Mouse (Mus musculus) embryonic facial prominence, embryonic 15.5 days (tissue): ENCODE measurements around the gene Olfr1360. TPM values are rescaled to one million over a fixed set of nuclear protein-coding genes. Genes with fewer than 3 reads are reported as not detected.
"Not testable (repeated sequence)": the region's sequence is repeated elsewhere in the genome, so short reads cannot be mapped to it uniquely, and the experiment has no call there.

Experiments
- ATAC-seq: fragments of 200-750 bp; cut with Nextera tagmentation; 2 replicates; pipeline ENCODE4 v1.8.0; 2017; ENCODE audit warnings: low read depth, moderate TSS enrichment; ENCODE audit not compliant: insufficient number of reproducible peaks, low FRiP score, low TSS enrichment
- H3K27ac ChIP-seq: fragments of 300-500 bp; sonication (generic); replicated peaks from 2 replicates; pipeline ENCODE4 v1.5.1; 2015; ENCODE audit warnings: mild to moderate bottlenecking, inconsistent platforms
- H3K27me3 ChIP-seq: fragments of 300-500 bp; sonication (generic); 2 replicates; pipeline ENCODE4 v1.6.1; 2015; ENCODE audit warnings: inconsistent platforms
- H3K36me3 ChIP-seq: fragments of 300-500 bp; sonication (generic); 2 replicates; pipeline ENCODE4 v1.6.1; 2015; ENCODE audit warnings: mild to moderate bottlenecking, inconsistent platforms
- H3K4me1 ChIP-seq: fragments of 300-500 bp; sonication (generic); 2 replicates; pipeline ENCODE4 v1.6.1; 2015; ENCODE audit warnings: inconsistent platforms
- H3K4me2 ChIP-seq: fragments of 300-500 bp; sonication (generic); replicated peaks from 2 replicates; pipeline ENCODE4 v1.6.1; 2015; ENCODE audit warnings: mild to moderate bottlenecking, inconsistent platforms
- H3K4me3 ChIP-seq: fragments of 300-500 bp; sonication (generic); replicated peaks from 2 replicates; pipeline ENCODE4 v1.5.1; 2015; ENCODE audit warnings: mild to moderate bottlenecking, inconsistent platforms
- H3K9ac ChIP-seq: fragments of 300-500 bp; sonication (generic); 2 replicates; pipeline ENCODE4 v1.6.1; 2015; ENCODE audit warnings: inconsistent platforms
- H3K9me3 ChIP-seq: fragments of 300-500 bp; sonication (generic); replicated peaks from 2 replicates; pipeline ENCODE4 v1.6.1; 2016; ENCODE audit warnings: inconsistent platforms
- WGBS: fragments of 180-500 bp; shearing (Covaris S2); methylation state at CpG from one replicate; pipeline ENCODE4 v1.1.7; 2015; 5-methylcytosine and 5-hydroxymethylcytosine counted together
- polyA plus RNA-seq: library from polyadenylated mRNA; unstranded; fragments of >200 nt; fragmentation: Nextera tagmentation; extraction: Ambion mirVana; gene quantifications from 2 replicates; pipeline ENCODE4 v1.2.1, GENCODE M21; 2015

Olfr1360 gene
- polyA plus RNA-seq = not detected in 2 replicates

GRCm38 (mm10) chr13:21677305-21677704 is at the start of gene Olfr1360:
TSS of gene Olfr1360 (minus strand) at chr13:21677405.
- Histone ChIP-seq H3K4me2 (no peak within 1 kb of the TSS), H3K36me3 (no peaks in the 10 kb centered on the region), H3K27me3 (no peaks in the 10 kb centered on the region), H3K9me3 (no peaks in the 10 kb centered on the region), H3K9ac (no peak within 1 kb of the TSS), H3K4me1 (no peaks in the 10 kb centered on the region), H3K4me3 (no peak within 1 kb of the TSS), H3K27ac (no peak within 1 kb of the TSS)
- 81% methylated on average over 2 of the region's 2 CpGs for WGBS
- no peak for ATAC-seq

GRCm38 (mm10) chr13:21722993-21723836 is 46.0 kb upstream of the Olfr1360 start:
- Histone ChIP-seq H3K27ac (peak overlapping the region; percentile 88; the same call in 1 of the 2 replicates), H3K4me2 (peak overlapping the region; percentile 64), H3K27me3 (no peaks in the 10 kb centered on the region), H3K4me1 (peaks cover 17% of the 10 kb centered on the region), H3K4me3 (no peak overlapping the region), H3K36me3 (no peaks in the 10 kb centered on the region), H3K9ac (no peak overlapping the region), H3K9me3 (no peaks in the 10 kb centered on the region)
- WGBS = 33% methylated on average over 5 of the region's 5 CpGs
- no peak for ATAC-seq

GRCm38 (mm10) chr13:21722373-21722925 is 45.2 kb upstream of the Olfr1360 start:
- peak overlapping the region; percentile 88 for H3K27ac ChIP-seq
- peak overlapping the region; percentile 64 for H3K4me2 ChIP-seq
- no peaks in the 10 kb centered on the region for H3K9me3 ChIP-seq
- no peaks in the 10 kb centered on the region for H3K27me3 ChIP-seq
- peak overlapping the region; percentile 37; the same call in 1 of the 2 replicates for H3K9ac ChIP-seq
- H3K4me1 ChIP-seq = peaks cover 21% of the 10 kb centered on the region
- 0 out of 2 replicates have a peak, but pooled peaks have one; percentile 1 for ATAC-seq
- no peaks in the 10 kb centered on the region for H3K36me3 ChIP-seq
- peak overlapping the region; percentile 43 for H3K4me3 ChIP-seq
- WGBS = 2% methylated on average over 11 of the region's 11 CpGs

GRCm38 (mm10) chr13:21721757-21722372 is 44.7 kb upstream of the Olfr1360 start, which contains the start of gene Hist1h2bm:
TSS of gene Hist1h2bm (plus strand) at chr13:21722044.
- WGBS = under 1% methylated on average over 37 of the region's 37 CpGs
- not testable (repeated sequence) for H3K9me3 ChIP-seq, H3K27me3 ChIP-seq, H3K36me3 ChIP-seq
- Histone ChIP-seq H3K4me2 (peak within 1 kb of the TSS; percentile 64), H3K9ac (peak within 1 kb of the TSS; percentile 37), H3K27ac (peak within 1 kb of the TSS; percentile 88), H3K4me1 (peaks cover 24% of the 10 kb centered on the region), H3K4me3 (peak within 1 kb of the TSS; percentile 43)
- ATAC-seq = peak; percentile 96

- H3K36me3 ChIP-seq, ATAC-seq, H3K27me3 ChIP-seq, H3K9me3 ChIP-seq: not testable (repeated sequence)
- Histone ChIP-seq H3K4me1 (peaks cover 27% of the 10 kb centered on the region), H3K4me2 (peak overlapping the region; percentile 64), H3K27ac (peak overlapping the region; percentile 88), H3K9ac (peak overlapping the region; percentile 23; the same call in 1 of the 2 replicates), H3K4me3 (peak overlapping the region; percentile 43)
- 2% methylated on average over 21 of the region's 44 CpGs for WGBS
Measured at GRCm38 (mm10) chr13:21721107-21721756, 44.0 kb upstream of the Olfr1360 start.

GRCm38 (mm10) chr13:21718381-21719080 is 41.3 kb upstream of the Olfr1360 start:
- H3K4me1 ChIP-seq = peaks cover 36% of the 10 kb centered on the region
- H3K36me3 ChIP-seq = no peaks in the 10 kb centered on the region
- WGBS = 43% methylated on average over 4 of the region's 4 CpGs
- peak overlapping the region; percentile 31 for H3K9ac ChIP-seq
- H3K4me3 ChIP-seq = peak overlapping the region; percentile 44
- no peak for ATAC-seq
- H3K27ac ChIP-seq = peak overlapping the region; percentile 81
- H3K4me2 ChIP-seq = peak overlapping the region; percentile 55
- no peaks in the 10 kb centered on the region for H3K27me3 ChIP-seq
- H3K9me3 ChIP-seq = no peaks in the 10 kb centered on the region

- Histone ChIP-seq H3K4me1 (peaks cover 35% of the 10 kb centered on the region), H3K4me2 (peak within 1 kb of the TSS; percentile 69), H3K4me3 (peak within 1 kb of the TSS; percentile 44), H3K27ac (peak within 1 kb of the TSS; percentile 92), H3K9ac (peak within 1 kb of the TSS; percentile 39)
- not testable (repeated sequence) for H3K9me3 ChIP-seq, H3K36me3 ChIP-seq, H3K27me3 ChIP-seq
- peak; percentile 65; the same call in 1 of the 2 replicates for ATAC-seq
- under 1% methylated on average over 28 of the region's 56 CpGs for whole genome bisulfite sequencing
Measured at GRCm38 (mm10) chr13:21717397-21718357, 40.5 kb upstream of the Olfr1360 start, which contains the start of gene Hist1h3h. TSS of gene Hist1h3h (plus strand) at chr13:21717659.

GRCm38 (mm10) chr13:21716540-21717391 is 39.6 kb upstream of the Olfr1360 start:
- Histone ChIP-seq H3K4me3 (peak overlapping the region; percentile 44), H3K27ac (peak overlapping the region; percentile 92), H3K4me2 (peak overlapping the region; percentile 69), H3K4me1 (peaks cover 32% of the 10 kb centered on the region), H3K9ac (peak overlapping the region; percentile 39; the same call in 1 of the 2 replicates)
- H3K36me3 ChIP-seq, H3K9me3 ChIP-seq, H3K27me3 ChIP-seq: not testable (repeated sequence)
- ATAC-seq = peak; percentile 5; the same call in 1 of the 2 replicates
- WGBS = 0% methylated on average over 12 of the region's 38 CpGs
